Mouse (Mus musculus) lung, embryonic 14.5 days (tissue): ENCODE data around the gene Tekt4. TPM values are rescaled to one million over a fixed set of nuclear protein-coding genes. Genes with fewer than 3 reads are reported as not detected.

ENCODE experiments used
- ATAC-seq: fragments of 200-750 bp; cut with Nextera tagmentation; 2 replicates; pipeline ENCODE4 v1.8.0; 2017; ENCODE audit warnings: mild to moderate bottlenecking, moderate TSS enrichment, moderate library complexity; ENCODE audit not compliant: insufficient read depth
- DNase-seq: peaks from one replicate; pipeline ENCODE4 v3.0.0-alpha.2; 2015
- H3K27ac ChIP-seq: fragments of 300-500 bp; sonication (generic); 2 replicates; pipeline ENCODE4 v1.5.1; 2014; ENCODE audit warnings: low read depth, mild to moderate bottlenecking, moderate library complexity
- H3K27me3 ChIP-seq: fragments of 300-500 bp; sonication (generic); 2 replicates; pipeline ENCODE4 v1.6.1; 2014; ENCODE audit warnings: low read length, control low read depth; ENCODE audit not compliant: insufficient read depth
- H3K36me3 ChIP-seq: fragments of 300-500 bp; sonication (generic); 2 replicates; pipeline ENCODE4 v1.6.1; 2014; ENCODE audit warnings: control low read depth; ENCODE audit not compliant: insufficient read depth
- H3K4me1 ChIP-seq: fragments of 300-500 bp; sonication (generic); 2 replicates; pipeline ENCODE4 v1.6.1; 2014; ENCODE audit warnings: antibody characterized with exemption, control low read depth; ENCODE audit not compliant: insufficient read depth
- H3K4me2 ChIP-seq: fragments of 300-500 bp; sonication (generic); 2 replicates; pipeline ENCODE4 v1.6.1; 2014; ENCODE audit warnings: mild to moderate bottlenecking
- H3K4me3 ChIP-seq: fragments of 300-500 bp; sonication (generic); 2 replicates; pipeline ENCODE4 v1.5.1; 2014; ENCODE audit warnings: low read depth, low read length
- H3K9ac ChIP-seq: fragments of 300-500 bp; sonication (generic); 2 replicates; pipeline ENCODE4 v1.6.1; 2014
- H3K9me3 ChIP-seq: fragments of 300-500 bp; sonication (generic); 2 replicates; pipeline ENCODE4 v1.6.1; 2016; ENCODE audit warnings: low read depth, low read length, control low read depth
- CTCF ChIP-seq: IDR thresholded peaks from 2 replicates; pipeline ENCODE4 v1.5.1; 2016; ENCODE audit warnings: antibody characterized with exemption, low read depth
- WGBS: fragments of 180-500 bp; shearing (Covaris S2); extraction: QIAGEN DNeasy Blood & Tissue Kit; methylation state at CpG from one replicate; pipeline ENCODE4 v1.1.7; 2014; 5-methylcytosine and 5-hydroxymethylcytosine counted together
- polyA plus RNA-seq: library from polyadenylated mRNA; unstranded; fragments of >200 nt; fragmentation: Nextera tagmentation; extraction: Ambion mirVana; gene quantifications from 2 replicates; pipeline ENCODE4 v1.2.1, GENCODE M21; 2014

Gene Tekt4
- polyA plus RNA-seq = 0.18 and 0.20 TPM in 2 replicates

DNA sequence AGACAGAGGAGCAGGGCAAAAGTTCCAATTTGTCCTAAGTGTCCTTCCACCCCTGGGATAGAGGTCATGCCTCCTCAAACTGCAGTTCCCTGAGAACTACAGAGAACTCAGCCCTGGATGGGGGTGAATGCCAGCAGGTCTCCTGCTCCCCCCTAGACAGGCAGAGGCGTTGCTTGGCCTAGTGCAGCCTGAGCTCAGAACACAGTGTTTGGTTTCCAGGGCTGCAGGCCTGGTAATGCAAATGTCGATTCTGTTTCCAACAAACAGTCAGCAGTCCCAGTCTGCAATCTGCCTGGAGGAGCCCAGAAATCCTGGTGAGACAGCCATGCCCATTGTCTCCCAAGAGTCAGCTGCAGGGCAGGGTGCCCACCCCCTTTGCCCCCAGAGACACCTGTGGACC lies at the start of gene Tekt4:
Tekt4 (plus strand) TSS at position 344 of the 400 bp plus-strand sequence.
- no peaks in the 10 kb centered on the region for H3K4me1 ChIP-seq
- H3K4me3 ChIP-seq = no peak within 1 kb of the TSS
- H3K9ac ChIP-seq = no peak within 1 kb of the TSS
- H3K27me3 ChIP-seq = no peaks in the 10 kb centered on the region
- H3K36me3 ChIP-seq = no peaks in the 10 kb centered on the region
- no peak within 1 kb of the TSS for H3K27ac ChIP-seq
- DNase-seq = no peak
- H3K4me2 ChIP-seq = no peak within 1 kb of the TSS
- 32% methylated on average over 2 of the region's 2 CpGs for WGBS
- H3K9me3 ChIP-seq = no peaks in the 10 kb centered on the region
- TF ChIP-seq CTCF = no peak
- ATAC-seq = no peak

- H3K4me1 ChIP-seq = 0 out of 2 replicates have a peak, but pooled peaks cover 8% of the 10 kb centered on the region
- H3K36me3 ChIP-seq = no peaks in the 10 kb centered on the region
- H3K4me3 ChIP-seq = no peak overlapping the region
- no peak overlapping the region for H3K27ac ChIP-seq
- H3K9me3 ChIP-seq = no peaks in the 10 kb centered on the region
- H3K4me2 ChIP-seq = no peak overlapping the region
- ATAC-seq (peak; percentile 62; the same call in 1 of the 2 replicates), DNase-seq (peak; percentile 5)
- H3K9ac ChIP-seq = no peak overlapping the region
- TF ChIP-seq CTCF = no peak
- 13% methylated on average over 10 of the region's 10 CpGs for WGBS
- no peaks in the 10 kb centered on the region for H3K27me3 ChIP-seq
Measured at GRCm38 (mm10) chr17:25405224-25405895, 49.1 kb upstream of the Tekt4 start.

GRCm38 (mm10) chr17:25406011-25406441 lies 48.4 kb upstream of the Tekt4 start:
- Histone ChIP-seq H3K9ac (no peak overlapping the region), H3K36me3 (no peaks in the 10 kb centered on the region), H3K4me3 (no peak overlapping the region), H3K4me2 (no peak overlapping the region), H3K4me1 (0 out of 2 replicates have a peak, but pooled peaks cover 8% of the 10 kb centered on the region), H3K27ac (no peak overlapping the region), H3K27me3 (no peaks in the 10 kb centered on the region), H3K9me3 (no peaks in the 10 kb centered on the region)
- DNase-seq (no peak), ATAC-seq (no peak)
- 30% methylated on average over 6 of the region's 6 CpGs for WGBS
- 0 out of 2 replicates have a peak, but pooled peaks have one; percentile 11 for TF ChIP-seq CTCF

DNA sequence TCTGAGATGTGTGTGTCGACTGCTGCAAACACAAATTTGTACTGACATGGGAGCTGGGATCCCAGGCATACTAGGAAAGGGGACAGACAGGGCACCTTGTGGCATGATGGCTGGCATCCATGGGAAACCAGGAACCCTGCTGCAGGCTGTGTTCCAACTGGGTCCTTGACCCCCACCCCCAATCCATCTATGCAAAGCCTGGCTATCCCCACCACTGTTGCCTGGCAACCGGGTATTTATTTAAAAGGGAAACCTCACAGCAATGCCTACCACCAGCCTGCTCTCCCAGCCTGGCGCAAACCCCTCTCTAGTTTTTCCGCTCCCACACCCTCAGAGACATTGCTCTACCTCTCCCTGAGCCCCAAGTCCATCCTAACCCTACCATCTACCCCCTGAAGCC lies 47.1 kb upstream of the Tekt4 start:
- DNase-seq = no peak
- 0 out of 2 replicates have a peak, but pooled peaks cover 8% of the 10 kb centered on the region for H3K4me1 ChIP-seq
- H3K9ac ChIP-seq = no peak overlapping the region
- ATAC-seq = no peak
- WGBS = 60% methylated on average over 4 of the region's 4 CpGs
- H3K27ac ChIP-seq = no peak overlapping the region
- TF ChIP-seq CTCF = no peak
- no peak overlapping the region for H3K4me3 ChIP-seq
- no peak overlapping the region for H3K4me2 ChIP-seq
- H3K27me3 ChIP-seq = no peaks in the 10 kb centered on the region
- no peaks in the 10 kb centered on the region for H3K36me3 ChIP-seq
- H3K9me3 ChIP-seq = no peaks in the 10 kb centered on the region

DNA sequence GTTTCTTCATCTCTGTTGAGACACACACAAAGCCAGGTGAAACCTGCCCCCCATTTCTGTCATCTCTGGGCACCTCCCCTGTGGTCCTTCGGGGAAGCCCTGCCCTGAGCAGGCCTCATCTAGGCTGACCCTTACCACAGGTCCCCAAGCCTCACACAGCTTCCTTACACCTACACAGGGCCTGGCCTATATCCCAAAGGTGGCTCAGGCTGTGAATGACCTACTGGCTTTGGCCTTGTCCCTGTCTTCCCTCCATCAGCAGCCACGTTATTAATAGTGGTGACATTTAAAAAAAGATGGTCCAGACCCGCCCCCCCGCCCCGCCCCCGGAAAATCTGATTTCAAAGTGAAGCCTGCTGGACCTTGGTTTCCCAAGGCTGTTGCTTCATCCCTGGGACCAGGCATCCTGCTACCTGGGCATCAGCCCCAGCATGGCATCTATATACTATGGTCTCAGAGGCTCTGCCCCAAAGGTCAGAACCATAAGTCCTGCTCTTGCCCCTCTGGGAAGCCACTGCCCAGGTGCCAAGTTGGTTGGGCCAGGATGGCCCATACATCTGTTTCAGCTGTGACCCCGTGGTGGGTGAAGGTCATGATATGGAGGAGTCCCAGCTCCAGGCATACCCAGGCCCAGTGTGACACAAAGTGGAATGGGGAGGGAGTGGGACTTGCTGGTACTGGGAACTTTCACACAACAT lies 46.0 kb upstream of the Tekt4 start:
- 0 out of 2 replicates have a peak, but pooled peaks cover 8% of the 10 kb centered on the region for H3K4me1 ChIP-seq
- ATAC-seq = no peak

DNA sequence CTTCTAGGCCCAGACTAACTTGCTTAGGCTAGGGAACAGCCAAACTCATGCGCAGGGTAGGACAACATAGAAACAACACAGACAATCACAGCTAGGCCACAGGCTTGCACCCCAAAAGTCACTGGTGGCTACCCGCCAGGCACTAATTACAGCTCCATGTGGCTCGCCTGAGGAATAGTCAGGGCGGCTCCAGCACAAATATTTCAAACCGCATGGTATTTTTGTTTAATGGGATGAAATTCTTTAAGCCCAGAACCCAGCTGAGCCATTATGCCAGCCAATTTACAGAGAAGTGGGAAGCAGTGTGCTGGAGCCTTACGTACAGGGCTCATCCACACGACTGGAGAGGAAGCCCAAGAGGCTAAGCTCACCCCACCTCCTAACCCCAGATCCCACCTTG lies 44.8 kb upstream of the Tekt4 start:
- Histone ChIP-seq H3K9me3 (no peaks in the 10 kb centered on the region), H3K9ac (no peak overlapping the region), H3K27me3 (no peaks in the 10 kb centered on the region), H3K36me3 (no peaks in the 10 kb centered on the region), H3K4me3 (no peak overlapping the region), H3K4me1 (0 out of 2 replicates have a peak, but pooled peaks cover 8% of the 10 kb centered on the region), H3K4me2 (no peak overlapping the region), H3K27ac (no peak overlapping the region; the same call in 1 of the 2 replicates)
- TF ChIP-seq CTCF = no peak
- DNase-seq (no peak), ATAC-seq (no peak)
- 72% methylated on average over 7 of the region's 7 CpGs for WGBS

More for the DNA sequence above, 46.0 kb upstream of the Tekt4 start:
- Histone ChIP-seq H3K27ac (no peak overlapping the region), H3K27me3 (no peaks in the 10 kb centered on the region), H3K36me3 (no peaks in the 10 kb centered on the region), H3K9ac (no peak overlapping the region), H3K9me3 (no peaks in the 10 kb centered on the region), H3K4me2 (no peak overlapping the region), H3K4me3 (no peak overlapping the region)
- 83% methylated on average over 7 of the region's 7 CpGs for WGBS
- no peak for TF ChIP-seq CTCF
- no peak for DNase-seq

DNA sequence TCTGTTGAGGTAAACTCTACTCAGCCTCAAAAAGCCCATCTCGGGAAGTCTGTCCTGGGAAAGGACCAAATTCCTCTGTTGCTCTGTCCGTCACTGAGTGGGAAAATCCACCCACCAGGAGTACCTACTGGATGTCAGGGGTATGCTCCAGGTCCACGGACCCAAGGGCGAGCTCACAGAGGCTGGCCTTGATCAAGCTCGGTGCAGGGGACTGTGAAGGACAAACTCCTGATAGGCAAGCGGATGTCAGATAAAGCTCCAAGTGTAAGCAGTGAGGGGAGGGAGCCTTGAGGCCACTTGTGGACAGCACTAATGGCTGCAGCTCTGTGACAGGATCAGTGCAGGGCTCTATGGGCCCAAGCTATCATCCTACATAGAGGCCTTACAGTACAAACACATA lies 44.2 kb upstream of the Tekt4 start:
- no peak overlapping the region for H3K4me3 ChIP-seq
- peaks cover 11% of the 10 kb centered on the region; the same call in 1 of the 2 replicates for H3K4me1 ChIP-seq
- no peak overlapping the region; the same call in 1 of the 2 replicates for H3K27ac ChIP-seq
- no peak overlapping the region for H3K9ac ChIP-seq
- WGBS = 53% methylated on average over 6 of the region's 6 CpGs
- ATAC-seq (no peak), DNase-seq (no peak)
- no peaks in the 10 kb centered on the region for H3K36me3 ChIP-seq
- no peak for TF ChIP-seq CTCF
- no peaks in the 10 kb centered on the region for H3K27me3 ChIP-seq
- H3K4me2 ChIP-seq = no peak overlapping the region
- no peaks in the 10 kb centered on the region for H3K9me3 ChIP-seq
